ENCODE assay signal across 8 mouse cellular contexts in the genomic region with DNA sequence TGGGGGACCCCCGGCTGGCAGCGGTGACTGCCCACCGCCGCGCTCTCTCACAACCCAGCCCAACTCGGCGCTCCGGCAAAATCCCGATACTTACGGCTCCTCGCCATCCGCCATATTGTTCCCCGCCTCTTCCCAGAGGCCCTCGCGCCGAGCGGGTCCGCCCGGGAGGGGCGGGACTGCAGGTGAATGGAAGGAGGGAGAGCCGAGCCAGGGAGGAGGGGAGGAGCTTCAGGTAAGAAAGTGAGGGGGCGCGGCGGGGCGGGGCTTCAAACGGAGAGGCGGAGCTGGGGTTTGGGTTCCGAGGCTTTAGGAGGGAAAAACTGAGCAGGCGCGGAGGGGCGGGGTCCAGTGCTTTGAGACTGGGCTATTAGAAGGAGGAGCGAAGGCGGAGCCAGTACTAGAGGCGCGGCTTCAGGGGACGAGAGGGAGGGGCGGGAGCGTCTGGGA. TPM values are rescaled to one million over a fixed set of nuclear protein-coding genes. Genes with fewer than 3 reads are reported as not detected.
DNase-seq lines count a peak whose midpoint lies in the region; ATAC-seq and TF ChIP-seq lines count a peak whose summit lies in the region.

A gene (minus strand): TSS at position 209 of the 447 bp plus-strand sequence.

- peaks cover 5% of the 10 kb centered on the region for H3K36me3 ChIP-seq in heart, embryonic 12.5 days
- no peaks in the 10 kb centered on the region for H3K36me3 ChIP-seq in kidney, postnatal 0 days (ENCODE audit: insufficient read depth, low read length)
- no peaks in the 10 kb centered on the region for H3K36me3 ChIP-seq in liver, embryonic 11.5 days (ENCODE audit: control insufficient read depth, insufficient read depth, low read length)
- peaks cover 2% of the 10 kb centered on the region; the same call in 1 of the 2 replicates for H3K36me3 ChIP-seq in stomach, embryonic 14.5 days (ENCODE audit: control insufficient read depth, insufficient read depth, low read length)

- H3K27ac ChIP-seq in heart, embryonic 12.5 days (ENCODE audit: poor library complexity, severe bottlenecking), result peak within 1 kb of the TSS; percentile 90
- peak within 1 kb of the TSS; percentile 88 for H3K27ac ChIP-seq in kidney, postnatal 0 days
- H3K27ac ChIP-seq in liver, embryonic 11.5 days (ENCODE audit: low read depth, low read length), result peak within 1 kb of the TSS; percentile 78
- peak within 1 kb of the TSS; percentile 84 for H3K27ac ChIP-seq in stomach, embryonic 14.5 days (ENCODE audit: low read length)

- DNase-seq in CD4-positive helper T cell, adult 2 months (ENCODE audit: low read depth, low spot score), result peak; percentile 99
- peak; percentile 98 for DNase-seq in brain, embryonic 18.5 days (ENCODE audit: low read depth, low spot score)
- DNase-seq in kidney, postnatal 0 days (ENCODE audit: low spot score), result peak; percentile 99
- peak; percentile 100 for DNase-seq in liver, embryonic 11.5 days (ENCODE audit: low spot score)
- DNase-seq in naive thymus-derived CD4-positive, alpha-beta T cell, adult 2 months (ENCODE audit: low read depth), result peak; percentile 100

- peak within 1 kb of the TSS; percentile 98 for H3K9ac ChIP-seq in heart, embryonic 12.5 days
- H3K9ac ChIP-seq in kidney, postnatal 0 days (ENCODE audit: low read depth, low read length), result peak within 1 kb of the TSS; percentile 91
- peak within 1 kb of the TSS; percentile 92 for H3K9ac ChIP-seq in liver, embryonic 11.5 days (ENCODE audit: low read depth, low read length)
- H3K9ac ChIP-seq in stomach, embryonic 14.5 days (replicated peaks; ENCODE audit: low read depth, low read length), result peak within 1 kb of the TSS; percentile 96

- no peaks in the 10 kb centered on the region for H3K9me3 ChIP-seq in heart, embryonic 12.5 days (replicated peaks)
- no peaks in the 10 kb centered on the region for H3K9me3 ChIP-seq in kidney, postnatal 0 days (replicated peaks; ENCODE audit: low read length)
- H3K9me3 ChIP-seq in liver, embryonic 11.5 days (ENCODE audit: control insufficient read depth, low read length), result no peaks in the 10 kb centered on the region
- H3K9me3 ChIP-seq in stomach, embryonic 14.5 days (ENCODE audit: control insufficient read depth, low read depth, low read length), result no peaks in the 10 kb centered on the region

- peak within 1 kb of the TSS; percentile 71 for H3K4me2 ChIP-seq in heart, embryonic 12.5 days
- peak within 1 kb of the TSS; percentile 65 for H3K4me2 ChIP-seq in kidney, postnatal 0 days (ENCODE audit: low read length)
- H3K4me2 ChIP-seq in liver, embryonic 11.5 days, result peak within 1 kb of the TSS; percentile 71
- peak within 1 kb of the TSS; percentile 44 for H3K4me2 ChIP-seq in stomach, embryonic 14.5 days (replicated peaks; ENCODE audit: low read depth, low read length)

- peak within 1 kb of the TSS; percentile 96 for H3K4me3 ChIP-seq in heart, embryonic 12.5 days
- H3K4me3 ChIP-seq in kidney, postnatal 0 days (replicated peaks; ENCODE audit: low read depth, low read length), result peak within 1 kb of the TSS; percentile 81
- H3K4me3 ChIP-seq in liver, embryonic 11.5 days (ENCODE audit: low read depth, low read length), result peak within 1 kb of the TSS; percentile 83
- peak within 1 kb of the TSS; percentile 91 for H3K4me3 ChIP-seq in stomach, embryonic 14.5 days (ENCODE audit: low read depth, low read length)

- peaks cover 15% of the 10 kb centered on the region for H3K4me1 ChIP-seq in heart, embryonic 12.5 days (replicated peaks)
- no peaks in the 10 kb centered on the region for H3K4me1 ChIP-seq in kidney, postnatal 0 days (replicated peaks; ENCODE audit: insufficient read depth, low read length)
- H3K4me1 ChIP-seq in liver, embryonic 11.5 days (replicated peaks; ENCODE audit: control insufficient read depth, insufficient read depth, low read length), result peaks cover 11% of the 10 kb centered on the region
- H3K4me1 ChIP-seq in stomach, embryonic 14.5 days (ENCODE audit: control insufficient read depth, insufficient read depth, low read length), result 0 out of 2 replicates have a peak, but pooled peaks cover 8% of the 10 kb centered on the region

- no peak for TF ChIP-seq CTCF in kidney, postnatal 0 days (IDR thresholded peaks at IDR 0.05; ENCODE audit: low read depth)

- under 1% methylated on average over 38 of the region's 38 CpGs for WGBS in heart, embryonic 12.5 days
- 2% methylated on average over 38 of the region's 38 CpGs for WGBS in kidney, postnatal 0 days
- WGBS in liver, embryonic 11.5 days, result under 1% methylated on average over 37 of the region's 38 CpGs
- under 1% methylated on average over 38 of the region's 38 CpGs for WGBS in stomach, embryonic 14.5 days

- peak; percentile 94 for ATAC-seq in erythroid progenitor cell, adult 5-6 weeks (replicated peaks; ENCODE audit: low FRiP score, poor library complexity, severe bottlenecking)
- peak; percentile 98 for ATAC-seq in heart, embryonic 12.5 days (ENCODE audit: insufficient number of reproducible peaks, low FRiP score)
- peak; percentile 98 for ATAC-seq in kidney, postnatal 0 days (replicated peaks; ENCODE audit: low FRiP score, low read depth)
- ATAC-seq in liver, embryonic 11.5 days (replicated peaks; ENCODE audit: low FRiP score), result peak; percentile 95
- ATAC-seq in stomach, embryonic 14.5 days (ENCODE audit: insufficient number of reproducible peaks, insufficient read depth, low FRiP score, low read depth), result peak; percentile 97

- H3K27me3 ChIP-seq in heart, embryonic 12.5 days (replicated peaks), result no peaks in the 10 kb centered on the region
- no peaks in the 10 kb centered on the region for H3K27me3 ChIP-seq in kidney, postnatal 0 days (ENCODE audit: insufficient read depth, low read length)
- H3K27me3 ChIP-seq in liver, embryonic 11.5 days (replicated peaks; ENCODE audit: control insufficient read depth, insufficient read depth, low read length), result no peaks in the 10 kb centered on the region
- H3K27me3 ChIP-seq in stomach, embryonic 14.5 days (ENCODE audit: control insufficient read depth, insufficient read depth, low read length), result no peaks in the 10 kb centered on the region

RNA-seq across cellular contexts. Expression of the gene that starts here (rescaled TPM):
- 34.2 and 38.6 TPM in 2 replicates for total RNA-seq in erythroid progenitor cell, adult 5-6 weeks (2015; ENCODE audit: low replicate concordance)
- 55.7 and 71.2 TPM in 2 replicates for total RNA-seq in erythroid progenitor cell, adult 5-6 weeks (2017; ENCODE audit: low replicate concordance)
- 79.1 and 79.3 TPM in 2 replicates for polyA plus RNA-seq in heart, embryonic 12.5 days (2016; fragmentation: Nextera tagmentation; extraction: Ambion mirVana)
- polyA plus RNA-seq in kidney, postnatal 0 days (2015; fragmentation: Nextera tagmentation; extraction: Ambion mirVana), result 57.1 TPM in 2 replicates
- polyA plus RNA-seq in liver, embryonic 11.5 days (2014; fragmentation: Nextera tagmentation; extraction: Ambion mirVana), result 60.5 and 65.3 TPM in 2 replicates
- polyA plus RNA-seq in stomach, embryonic 14.5 days (2014; fragmentation: Nextera tagmentation; extraction: Ambion mirVana), result 79.9 and 85.7 TPM in 2 replicates

Comparison
In these comparisons a context has a peak if more than half of its experiments do, and no peak if none do; other contexts are left out.
1. Peak in every context shown above with its lines: DNase-seq, ATAC-seq, H3K4me3 ChIP-seq and H3K27ac ChIP-seq.